Mouse (Mus musculus) lung, embryonic 15.5 days (tissue): ENCODE data around the gene Lamtor1. TPM values are rescaled to one million over a fixed set of nuclear protein-coding genes. Genes with fewer than 3 reads are reported as not detected.

Experiments
- ATAC-seq: fragments of 200-750 bp; cut with Nextera tagmentation; 2 replicates; pipeline ENCODE4 v1.8.0; 2017; ENCODE audit warnings: moderate number of reproducible peaks, borderline replicate concordance; ENCODE audit not compliant: low FRiP score, low TSS enrichment; ENCODE audit errors: extremely low read depth
- H3K27ac ChIP-seq: fragments of 300-500 bp; sonication (generic); 2 replicates; pipeline ENCODE4 v1.5.1; 2015; ENCODE audit warnings: moderate library complexity, mild to moderate bottlenecking, inconsistent platforms
- H3K27me3 ChIP-seq: fragments of 300-500 bp; sonication (generic); 2 replicates; pipeline ENCODE4 v1.6.1; 2015; ENCODE audit warnings: inconsistent platforms
- H3K36me3 ChIP-seq: fragments of 300-500 bp; sonication (generic); 2 replicates; pipeline ENCODE4 v1.6.1; 2015; ENCODE audit warnings: inconsistent platforms
- H3K4me1 ChIP-seq: fragments of 300-500 bp; sonication (generic); 2 replicates; pipeline ENCODE4 v1.6.1; 2015; ENCODE audit warnings: inconsistent platforms
- H3K4me2 ChIP-seq: fragments of 300-500 bp; sonication (generic); 2 replicates; pipeline ENCODE4 v1.6.1; 2015; ENCODE audit warnings: inconsistent platforms, mild to moderate bottlenecking, moderate library complexity
- H3K4me3 ChIP-seq: fragments of 300-500 bp; sonication (generic); 2 replicates; pipeline ENCODE4 v1.5.1; 2015; ENCODE audit warnings: mild to moderate bottlenecking, inconsistent platforms
- H3K9ac ChIP-seq: fragments of 300-500 bp; sonication (generic); 2 replicates; pipeline ENCODE4 v1.6.1; 2015; ENCODE audit warnings: inconsistent platforms
- H3K9me3 ChIP-seq: fragments of 300-500 bp; sonication (generic); 2 replicates; pipeline ENCODE4 v1.6.1; 2016; ENCODE audit warnings: inconsistent platforms
- WGBS: fragments of 180-500 bp; shearing (Covaris S2); methylation state at CpG from one replicate; pipeline ENCODE4 v1.1.7; 2015; 5-methylcytosine and 5-hydroxymethylcytosine counted together
- polyA plus RNA-seq: library from polyadenylated mRNA; unstranded; fragments of >200 nt; fragmentation: Nextera tagmentation; extraction: Ambion mirVana; gene quantifications from 2 replicates; pipeline ENCODE4 v1.2.1, GENCODE M21; 2015

The Lamtor1 gene
- polyA plus RNA-seq, 1 experiment from 2014 or later = 165 TPM

DNA sequence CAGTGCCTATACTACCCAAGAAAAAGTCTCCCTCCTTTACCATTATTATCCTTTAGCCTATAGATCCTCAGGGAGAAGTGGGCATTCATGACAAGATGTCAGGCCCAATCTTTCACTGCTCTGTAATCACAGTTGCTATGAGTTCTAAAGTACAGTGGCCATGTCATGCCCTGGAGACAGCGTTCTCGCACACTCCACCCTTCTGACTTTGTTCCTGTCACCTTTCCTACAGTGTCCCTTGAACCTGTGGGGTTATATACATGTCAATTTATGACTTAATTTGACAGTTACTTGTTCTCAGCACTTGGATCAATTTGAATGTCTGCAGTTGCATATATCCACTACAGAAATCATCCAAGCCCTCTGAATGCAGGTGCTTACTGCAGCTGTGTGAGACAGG, 57.1 kb downstream of the Lamtor1 start:
- Histone ChIP-seq H3K27me3 (no peaks in the 10 kb centered on the region), H3K27ac (no peak overlapping the region), H3K9ac (no peak overlapping the region), H3K4me2 (no peak overlapping the region), H3K36me3 (no peaks in the 10 kb centered on the region), H3K9me3 (no peaks in the 10 kb centered on the region), H3K4me1 (peaks cover 17% of the 10 kb centered on the region), H3K4me3 (no peak overlapping the region)
- 94% methylated on average over 2 of the region's 2 CpGs for WGBS
- no peak for ATAC-seq

DNA sequence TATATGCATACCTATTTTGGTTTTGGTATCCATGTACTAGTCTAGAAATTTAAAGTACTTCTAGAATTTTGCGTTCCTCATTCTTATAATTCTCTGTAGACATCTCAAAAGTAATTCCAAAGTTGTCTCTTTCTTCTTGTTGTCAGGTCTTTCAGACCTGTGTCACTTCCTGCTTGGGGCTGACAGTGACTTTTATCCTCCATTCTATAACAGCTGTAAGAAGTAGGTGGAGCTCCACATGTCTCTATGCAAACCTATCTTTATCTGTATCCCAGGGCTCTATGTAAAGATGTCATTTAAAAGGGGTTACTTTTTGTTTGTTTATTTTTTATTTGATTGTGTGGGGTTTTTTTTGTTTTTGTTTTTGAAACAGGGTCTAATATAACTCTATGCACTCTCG, 57.9 kb downstream of the Lamtor1 start:
- 93% methylated on average over 2 of the region's 2 CpGs for WGBS
- no peak for ATAC-seq
- Histone ChIP-seq H3K27ac (no peak overlapping the region), H3K36me3 (no peaks in the 10 kb centered on the region), H3K4me2 (no peak overlapping the region), H3K9ac (no peak overlapping the region), H3K9me3 (no peaks in the 10 kb centered on the region), H3K4me3 (no peak overlapping the region), H3K4me1 (peaks cover 24% of the 10 kb centered on the region), H3K27me3 (no peaks in the 10 kb centered on the region)

DNA sequence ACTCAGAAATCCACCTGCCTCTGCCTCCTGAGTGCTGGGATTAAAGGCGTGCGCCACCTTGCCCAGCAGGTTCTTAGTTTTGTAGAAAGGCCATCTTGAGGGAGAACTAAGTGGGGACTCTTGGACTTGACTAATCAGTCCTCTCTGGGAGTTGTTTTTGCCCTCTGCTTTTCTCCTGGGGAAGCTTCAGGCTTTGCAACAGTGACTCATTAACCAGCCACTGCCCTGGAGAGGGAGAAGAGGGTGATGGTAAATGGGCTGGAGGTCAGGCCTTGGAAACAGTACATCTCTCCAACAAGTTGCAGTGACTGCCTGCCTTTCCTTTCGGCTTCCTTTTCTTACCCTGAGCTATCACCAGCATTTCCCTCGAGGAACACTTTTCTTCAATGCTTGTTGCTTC, 58.8 kb downstream of the Lamtor1 start:
- H3K4me1 ChIP-seq = peaks cover 29% of the 10 kb centered on the region
- H3K9me3 ChIP-seq = no peaks in the 10 kb centered on the region
- no peak overlapping the region for H3K4me2 ChIP-seq
- no peak overlapping the region for H3K9ac ChIP-seq
- H3K27me3 ChIP-seq = no peaks in the 10 kb centered on the region
- no peak overlapping the region for H3K4me3 ChIP-seq
- no peak overlapping the region for H3K27ac ChIP-seq
- no peak for ATAC-seq
- H3K36me3 ChIP-seq = no peaks in the 10 kb centered on the region
- WGBS = 85% methylated on average over 4 of the region's 4 CpGs

- no peaks in the 10 kb centered on the region for H3K9me3 ChIP-seq
- peaks cover 29% of the 10 kb centered on the region for H3K4me1 ChIP-seq
- no peak overlapping the region for H3K27ac ChIP-seq
- no peak for ATAC-seq
- H3K36me3 ChIP-seq = no peaks in the 10 kb centered on the region
- H3K4me2 ChIP-seq = no peak overlapping the region
- H3K27me3 ChIP-seq = no peaks in the 10 kb centered on the region
- no peak overlapping the region for H3K9ac ChIP-seq
- H3K4me3 ChIP-seq = no peak overlapping the region
- WGBS = 35% methylated on average over 2 of the region's 2 CpGs
Observed at GRCm38 (mm10) chr7:101965606-101966005, 59.9 kb downstream of the Lamtor1 start.

DNA sequence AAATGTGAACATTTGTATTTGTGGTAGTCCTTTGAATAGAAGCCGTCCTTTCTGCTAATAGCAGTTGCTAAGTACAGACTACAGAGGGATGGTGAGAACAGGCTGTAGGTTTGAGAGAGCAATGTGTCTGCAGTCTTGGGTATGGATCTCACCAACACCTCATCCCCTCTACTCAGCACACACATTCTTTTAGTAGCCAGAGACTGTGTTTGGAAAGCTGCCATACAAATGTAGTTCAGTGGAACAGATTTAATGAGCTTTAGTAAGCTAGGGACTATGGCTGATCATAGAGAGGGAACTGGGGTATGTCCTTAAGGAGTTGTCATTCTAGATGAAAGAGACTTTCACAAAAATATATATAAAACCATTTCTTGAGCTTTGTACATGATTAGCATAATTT, 61.6 kb downstream of the Lamtor1 start:
- Histone ChIP-seq H3K27me3 (no peaks in the 10 kb centered on the region), H3K9ac (no peak overlapping the region), H3K4me1 (peaks cover 39% of the 10 kb centered on the region), H3K4me2 (no peak overlapping the region), H3K27ac (0 out of 2 replicates have a peak overlapping the region, but pooled peaks have one; percentile 45), H3K36me3 (no peaks in the 10 kb centered on the region), H3K9me3 (no peaks in the 10 kb centered on the region), H3K4me3 (no peak overlapping the region)
- ATAC-seq = no peak
- 45% methylated on average over 1 of the region's 1 CpGs for WGBS

DNA sequence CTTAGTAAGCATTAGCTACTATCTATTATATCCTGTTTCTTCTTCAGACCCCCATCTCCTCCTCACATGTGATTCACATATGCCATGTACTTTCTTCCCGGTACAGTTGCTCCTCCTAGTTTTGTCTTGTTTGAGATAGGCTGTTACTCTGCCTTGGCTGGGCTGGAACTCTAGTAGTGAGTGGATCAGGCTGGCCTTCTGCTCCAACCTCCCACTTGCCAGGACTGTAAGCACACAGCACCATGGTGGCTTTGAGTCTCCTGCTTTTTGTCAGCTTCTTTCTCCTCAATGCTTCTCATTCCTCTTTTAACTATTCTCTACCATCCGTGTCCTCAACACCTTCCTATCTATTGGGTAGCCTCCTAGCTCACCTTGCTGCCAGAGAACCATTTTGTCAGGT, 63.0 kb downstream of the Lamtor1 start:
- Histone ChIP-seq H3K27me3 (no peaks in the 10 kb centered on the region), H3K4me2 (peak overlapping the region; percentile 82), H3K9me3 (no peaks in the 10 kb centered on the region), H3K4me1 (peaks cover 47% of the 10 kb centered on the region), H3K27ac (peak overlapping the region; percentile 100), H3K9ac (peak overlapping the region; percentile 87; the same call in 1 of the 2 replicates), H3K4me3 (no peak overlapping the region), H3K36me3 (no peaks in the 10 kb centered on the region)
- no peak for ATAC-seq
- WGBS = 59% methylated on average over 2 of the region's 2 CpGs

GRCm38 (mm10) chr7:101969694-101970428, 64.2 kb downstream of the Lamtor1 start:
- peak overlapping the region; percentile 82 for H3K4me2 ChIP-seq
- H3K4me3 ChIP-seq = peak overlapping the region; percentile 75
- H3K36me3 ChIP-seq = no peaks in the 10 kb centered on the region
- H3K4me1 ChIP-seq = peaks cover 58% of the 10 kb centered on the region
- no peaks in the 10 kb centered on the region for H3K27me3 ChIP-seq
- under 1% methylated on average over 49 of the region's 53 CpGs for WGBS
- peak overlapping the region; percentile 87 for H3K9ac ChIP-seq
- peak overlapping the region; percentile 100 for H3K27ac ChIP-seq
- no peaks in the 10 kb centered on the region for H3K9me3 ChIP-seq
- ATAC-seq = peak; percentile 89

GRCm38 (mm10) chr7:101970429-101970775, 64.7 kb downstream of the Lamtor1 start:
- peak overlapping the region; percentile 100 for H3K27ac ChIP-seq
- peak; percentile 68 for ATAC-seq
- peak overlapping the region; percentile 87 for H3K9ac ChIP-seq
- peak overlapping the region; percentile 75 for H3K4me3 ChIP-seq
- H3K36me3 ChIP-seq = no peaks in the 10 kb centered on the region
- H3K27me3 ChIP-seq = no peaks in the 10 kb centered on the region
- 0% methylated on average over 12 of the region's 17 CpGs for WGBS
- peak overlapping the region; percentile 82 for H3K4me2 ChIP-seq
- peaks cover 55% of the 10 kb centered on the region for H3K4me1 ChIP-seq
- no peaks in the 10 kb centered on the region for H3K9me3 ChIP-seq

- Histone ChIP-seq H3K4me2 (peak overlapping the region; percentile 82), H3K9ac (peak overlapping the region; percentile 87), H3K27me3 (no peaks in the 10 kb centered on the region), H3K36me3 (no peaks in the 10 kb centered on the region; the same call in 1 of the 2 replicates), H3K9me3 (no peaks in the 10 kb centered on the region), H3K27ac (peak overlapping the region; percentile 100), H3K4me1 (peaks cover 51% of the 10 kb centered on the region), H3K4me3 (peak overlapping the region; percentile 75)
- WGBS = 3% methylated on average over 19 of the region's 19 CpGs
- ATAC-seq = peak; percentile 74
Observed at GRCm38 (mm10) chr7:101970821-101971461, 65.2 kb downstream of the Lamtor1 start.

DNA sequence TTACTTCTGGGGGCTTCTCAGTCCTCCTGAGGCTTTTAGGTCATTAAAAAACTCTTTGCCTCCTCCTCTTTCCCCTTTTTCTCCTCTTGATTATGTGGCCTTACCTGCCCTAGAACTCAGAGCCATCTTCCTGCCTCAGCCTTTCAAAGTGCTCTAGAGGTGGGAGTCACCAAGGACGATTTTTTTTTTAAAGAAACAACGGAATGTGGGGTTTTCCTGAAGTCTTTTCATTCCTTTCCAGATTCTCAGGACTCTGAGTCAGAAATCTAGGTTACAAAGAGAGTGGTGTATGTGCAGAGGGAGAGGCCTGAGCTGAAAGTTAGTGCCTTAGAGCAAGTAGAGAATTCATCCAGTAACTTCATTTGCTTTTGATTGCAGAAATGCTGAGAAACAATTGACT, 66.0 kb downstream of the Lamtor1 start:
- Histone ChIP-seq H3K27me3 (no peaks in the 10 kb centered on the region), H3K27ac (peak overlapping the region; percentile 100), H3K4me1 (peaks cover 45% of the 10 kb centered on the region), H3K9ac (peak overlapping the region; percentile 87), H3K4me2 (peak overlapping the region; percentile 82), H3K36me3 (peaks cover 5% of the 10 kb centered on the region), H3K9me3 (no peaks in the 10 kb centered on the region), H3K4me3 (peak overlapping the region; percentile 75)
- 17% methylated on average over 2 of the region's 2 CpGs for WGBS
- no peak for ATAC-seq

GRCm38 (mm10) chr7:101973730-101974129, 68.0 kb downstream of the Lamtor1 start:
- Histone ChIP-seq H3K4me1 (peaks cover 34% of the 10 kb centered on the region), H3K9ac (no peak overlapping the region), H3K36me3 (peaks cover 11% of the 10 kb centered on the region), H3K27ac (0 out of 2 replicates have a peak overlapping the region, but pooled peaks have one; percentile 19), H3K4me2 (no peak overlapping the region), H3K9me3 (no peaks in the 10 kb centered on the region), H3K4me3 (no peak overlapping the region), H3K27me3 (no peaks in the 10 kb centered on the region)
- WGBS = 50% methylated on average over 3 of the region's 3 CpGs
- no peak for ATAC-seq

- Histone ChIP-seq H3K4me2 (no peak overlapping the region), H3K4me1 (peaks cover 29% of the 10 kb centered on the region), H3K36me3 (peaks cover 11% of the 10 kb centered on the region), H3K4me3 (no peak overlapping the region), H3K27ac (0 out of 2 replicates have a peak overlapping the region, but pooled peaks have one; percentile 19), H3K9ac (no peak overlapping the region), H3K9me3 (no peaks in the 10 kb centered on the region), H3K27me3 (no peaks in the 10 kb centered on the region)
- ATAC-seq = no peak
- 20% methylated on average over 2 of the region's 2 CpGs for whole genome bisulfite sequencing
Observed at GRCm38 (mm10) chr7:101974505-101974904, 68.8 kb downstream of the Lamtor1 start.
